Mouse (Mus musculus) liver, embryonic 15.5 days (tissue): ENCODE measurements around the gene Sergef. TPM values are rescaled to one million over a fixed set of nuclear protein-coding genes. Genes with fewer than 3 reads are reported as not detected.

ENCODE experiments used
- ATAC-seq: fragments of 200-750 bp; cut with Nextera tagmentation; 2 replicates; pipeline ENCODE4 v1.8.0; 2017; ENCODE audit warnings: moderate number of reproducible peaks, mild to moderate bottlenecking, moderate library complexity; ENCODE audit not compliant: insufficient read depth
- H3K27ac ChIP-seq: fragments of 300-500 bp; sonication (generic); replicated peaks from 2 replicates; pipeline ENCODE4 v1.5.1; 2015; ENCODE audit warnings: mild to moderate bottlenecking, inconsistent platforms
- H3K27me3 ChIP-seq: fragments of 300-500 bp; sonication (generic); 2 replicates; pipeline ENCODE4 v1.6.1; 2015; ENCODE audit warnings: mild to moderate bottlenecking, inconsistent platforms
- H3K36me3 ChIP-seq: fragments of 300-500 bp; sonication (generic); replicated peaks from 2 replicates; pipeline ENCODE4 v1.6.1; 2015; ENCODE audit warnings: moderate library complexity, mild to moderate bottlenecking, inconsistent platforms
- H3K4me1 ChIP-seq: fragments of 300-500 bp; sonication (generic); replicated peaks from 2 replicates; pipeline ENCODE4 v1.6.1; 2015; ENCODE audit warnings: inconsistent platforms
- H3K4me2 ChIP-seq: fragments of 300-500 bp; sonication (generic); 2 replicates; pipeline ENCODE4 v1.6.1; 2015; ENCODE audit warnings: moderate library complexity, mild to moderate bottlenecking, inconsistent platforms
- H3K4me3 ChIP-seq: fragments of 300-500 bp; sonication (generic); replicated peaks from 2 replicates; pipeline ENCODE4 v1.5.1; 2015; ENCODE audit warnings: mild to moderate bottlenecking, inconsistent platforms
- H3K9ac ChIP-seq: fragments of 300-500 bp; sonication (generic); 2 replicates; pipeline ENCODE4 v1.6.1; 2015; ENCODE audit warnings: moderate library complexity, mild to moderate bottlenecking, inconsistent platforms
- H3K9me3 ChIP-seq: fragments of 300-500 bp; sonication (generic); replicated peaks from 2 replicates; pipeline ENCODE4 v1.6.1; 2016; ENCODE audit warnings: inconsistent platforms
- WGBS: fragments of 180-500 bp; shearing (Covaris S2); methylation state at CpG from one replicate; pipeline ENCODE4 v1.1.7; 2015; ENCODE audit warnings: mixed read lengths; ENCODE audit not compliant: insufficient replicate concordance; 5-methylcytosine and 5-hydroxymethylcytosine counted together
- polyA plus RNA-seq: library from polyadenylated mRNA; unstranded; fragments of >200 nt; fragmentation: Nextera tagmentation; extraction: Ambion mirVana; gene quantifications from 2 replicates; pipeline ENCODE4 v1.2.1, GENCODE M21; 2015

Gene Sergef
- polyA plus RNA-seq, 1 experiment from 2014 or later: 5.2 TPM

DNA sequence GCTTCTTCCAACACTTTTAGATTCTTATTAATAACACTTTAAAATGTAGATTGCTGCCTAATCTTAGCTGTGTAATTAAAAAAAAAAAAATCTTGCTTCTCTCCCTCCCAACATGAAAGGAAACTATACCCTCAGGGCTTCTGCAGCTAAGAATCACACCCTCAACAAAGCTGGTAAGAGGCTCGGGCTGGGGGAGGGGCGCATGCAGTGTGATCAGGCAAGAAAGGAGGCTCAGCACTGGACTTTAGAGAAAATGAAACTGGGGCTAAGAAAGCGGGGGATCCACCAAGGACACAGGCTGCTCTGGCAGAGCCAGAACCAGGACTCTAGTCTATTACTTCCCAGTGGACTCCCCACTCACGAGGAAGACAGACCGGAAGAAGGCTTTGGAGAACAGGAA is 38.5 kb downstream of the Sergef start:
- no peaks in the 10 kb centered on the region for H3K9me3 ChIP-seq
- no peak overlapping the region for H3K4me2 ChIP-seq
- ATAC-seq: no peak
- H3K36me3 ChIP-seq: no peaks in the 10 kb centered on the region
- no peak overlapping the region for H3K27ac ChIP-seq
- H3K9ac ChIP-seq: no peak overlapping the region
- H3K27me3 ChIP-seq: no peaks in the 10 kb centered on the region
- WGBS: 52% methylated on average over 5 of the region's 5 CpGs
- no peaks in the 10 kb centered on the region for H3K4me1 ChIP-seq
- no peak overlapping the region for H3K4me3 ChIP-seq

- no peak overlapping the region for H3K4me3 ChIP-seq
- H3K27me3 ChIP-seq: no peaks in the 10 kb centered on the region
- H3K9me3 ChIP-seq: no peaks in the 10 kb centered on the region
- H3K9ac ChIP-seq: no peak overlapping the region
- ATAC-seq: no peak
- H3K4me2 ChIP-seq: no peak overlapping the region
- H3K27ac ChIP-seq: no peak overlapping the region
- 65% methylated on average over 2 of the region's 2 CpGs for WGBS
- H3K36me3 ChIP-seq: no peaks in the 10 kb centered on the region
- no peaks in the 10 kb centered on the region for H3K4me1 ChIP-seq
These were observed 42.6 kb downstream of the Sergef start for GRCm38 (mm10) chr7:46597006-46597405.

DNA sequence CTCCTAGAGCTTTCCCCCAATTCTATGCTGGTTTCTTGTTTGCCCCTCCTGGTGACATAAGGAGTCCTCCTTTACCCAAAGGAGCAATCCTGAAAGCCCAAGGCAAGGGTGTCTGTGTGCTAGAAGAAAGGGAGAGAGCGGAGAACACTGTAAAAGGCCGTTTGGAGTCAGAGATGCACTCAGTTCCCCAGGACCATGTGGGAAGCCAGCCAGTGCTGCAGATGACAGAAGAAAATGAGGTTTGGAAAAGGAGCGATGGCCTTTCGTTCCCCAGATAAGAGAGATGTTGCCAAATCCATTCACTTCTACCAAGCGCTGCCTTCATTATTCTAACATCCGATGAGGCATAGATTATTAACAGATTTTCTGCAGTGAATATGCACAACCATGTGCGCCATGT is 48.1 kb downstream of the Sergef start:
- ATAC-seq: no peak
- H3K9ac ChIP-seq: no peak overlapping the region
- no peak overlapping the region for H3K4me2 ChIP-seq
- H3K36me3 ChIP-seq: no peaks in the 10 kb centered on the region
- H3K4me1 ChIP-seq: no peaks in the 10 kb centered on the region; the same call in 1 of the 2 replicates
- H3K27me3 ChIP-seq: no peaks in the 10 kb centered on the region
- 80% methylated on average over 7 of the region's 7 CpGs for WGBS
- no peak overlapping the region for H3K4me3 ChIP-seq
- H3K9me3 ChIP-seq: no peaks in the 10 kb centered on the region
- H3K27ac ChIP-seq: no peak overlapping the region

DNA sequence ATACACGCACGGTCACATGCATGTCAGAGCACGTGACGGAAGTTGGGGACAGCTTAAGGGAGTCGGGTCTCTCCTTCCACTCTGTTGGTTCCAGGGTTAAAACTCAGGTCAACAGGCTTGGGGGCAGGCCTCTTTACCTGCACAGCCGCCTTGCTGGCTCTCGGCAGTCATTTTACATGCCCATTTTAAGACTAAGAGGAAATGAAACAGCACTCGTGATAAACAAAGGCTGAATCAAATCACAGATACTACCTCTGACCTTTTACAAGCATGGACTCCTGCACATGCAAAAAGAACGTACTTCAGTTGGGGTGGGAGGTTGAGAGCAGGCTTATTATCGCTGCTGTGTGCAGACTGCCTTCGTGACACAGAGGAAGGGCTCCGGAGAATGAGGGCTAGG is 50.4 kb downstream of the Sergef start:
- no peak overlapping the region for H3K27ac ChIP-seq
- H3K27me3 ChIP-seq: no peaks in the 10 kb centered on the region
- ATAC-seq: no peak
- H3K9me3 ChIP-seq: no peaks in the 10 kb centered on the region
- H3K4me1 ChIP-seq: no peaks in the 10 kb centered on the region; the same call in 1 of the 2 replicates
- no peaks in the 10 kb centered on the region for H3K36me3 ChIP-seq
- WGBS: 71% methylated on average over 12 of the region's 12 CpGs
- no peak overlapping the region for H3K4me2 ChIP-seq
- H3K9ac ChIP-seq: no peak overlapping the region
- no peak overlapping the region for H3K4me3 ChIP-seq

DNA sequence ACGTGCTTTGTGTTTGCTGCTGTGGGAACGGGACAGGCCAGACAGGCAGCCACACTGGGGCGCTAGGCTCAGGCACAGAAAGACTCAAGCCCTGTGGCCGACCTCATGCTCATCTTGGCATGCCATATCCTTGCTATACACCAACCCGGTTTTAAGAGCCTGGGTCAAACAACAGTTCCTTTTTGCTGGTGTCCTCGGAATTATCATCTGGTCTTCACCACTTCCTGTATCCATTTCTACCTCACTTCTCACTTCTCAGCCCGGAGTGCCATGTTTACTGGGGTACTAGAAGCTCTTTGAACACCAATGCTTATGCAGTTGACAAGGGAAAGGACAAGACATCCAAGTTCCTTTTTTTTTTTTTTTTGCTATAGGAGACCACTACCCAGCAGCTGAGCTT is 51.6 kb downstream of the Sergef start:
- no peaks in the 10 kb centered on the region; the same call in 1 of the 2 replicates for H3K4me1 ChIP-seq

GRCm38 (mm10) chr7:46587466-46587865 is 52.1 kb downstream of the Sergef start:
- Histone ChIP-seq H3K27ac (no peak overlapping the region), H3K36me3 (no peaks in the 10 kb centered on the region), H3K9ac (no peak overlapping the region), H3K9me3 (no peaks in the 10 kb centered on the region), H3K27me3 (no peaks in the 10 kb centered on the region), H3K4me2 (no peak overlapping the region), H3K4me3 (no peak overlapping the region), H3K4me1 (no peaks in the 10 kb centered on the region; the same call in 1 of the 2 replicates)
- WGBS: 24% methylated on average over 17 of the region's 17 CpGs
- ATAC-seq: no peak

More for the DNA sequence above, 51.6 kb downstream of the Sergef start:
- WGBS: 37% methylated on average over 7 of the region's 7 CpGs
- Histone ChIP-seq H3K4me2 (no peak overlapping the region), H3K4me3 (no peak overlapping the region), H3K27me3 (no peaks in the 10 kb centered on the region), H3K9me3 (no peaks in the 10 kb centered on the region), H3K9ac (no peak overlapping the region), H3K27ac (no peak overlapping the region), H3K36me3 (no peaks in the 10 kb centered on the region)
- ATAC-seq: no peak

GRCm38 (mm10) chr7:46586621-46587216 is 52.9 kb downstream of the Sergef start:
- 61% methylated on average over 10 of the region's 10 CpGs for WGBS
- Histone ChIP-seq H3K27ac (no peak overlapping the region), H3K4me1 (no peaks in the 10 kb centered on the region; the same call in 1 of the 2 replicates), H3K9ac (no peak overlapping the region), H3K9me3 (no peaks in the 10 kb centered on the region), H3K27me3 (no peaks in the 10 kb centered on the region), H3K36me3 (no peaks in the 10 kb centered on the region), H3K4me2 (no peak overlapping the region), H3K4me3 (no peak overlapping the region)
- no peak for ATAC-seq

GRCm38 (mm10) chr7:46582750-46583149 is 56.9 kb downstream of the Sergef start:
- no peak overlapping the region for H3K27ac ChIP-seq
- ATAC-seq: no peak
- no peaks in the 10 kb centered on the region for H3K9me3 ChIP-seq
- H3K9ac ChIP-seq: no peak overlapping the region
- H3K36me3 ChIP-seq: no peaks in the 10 kb centered on the region
- WGBS: 80% methylated on average over 6 of the region's 6 CpGs
- H3K4me3 ChIP-seq: no peak overlapping the region
- no peaks in the 10 kb centered on the region for H3K4me1 ChIP-seq
- H3K27me3 ChIP-seq: no peaks in the 10 kb centered on the region
- no peak overlapping the region for H3K4me2 ChIP-seq

DNA sequence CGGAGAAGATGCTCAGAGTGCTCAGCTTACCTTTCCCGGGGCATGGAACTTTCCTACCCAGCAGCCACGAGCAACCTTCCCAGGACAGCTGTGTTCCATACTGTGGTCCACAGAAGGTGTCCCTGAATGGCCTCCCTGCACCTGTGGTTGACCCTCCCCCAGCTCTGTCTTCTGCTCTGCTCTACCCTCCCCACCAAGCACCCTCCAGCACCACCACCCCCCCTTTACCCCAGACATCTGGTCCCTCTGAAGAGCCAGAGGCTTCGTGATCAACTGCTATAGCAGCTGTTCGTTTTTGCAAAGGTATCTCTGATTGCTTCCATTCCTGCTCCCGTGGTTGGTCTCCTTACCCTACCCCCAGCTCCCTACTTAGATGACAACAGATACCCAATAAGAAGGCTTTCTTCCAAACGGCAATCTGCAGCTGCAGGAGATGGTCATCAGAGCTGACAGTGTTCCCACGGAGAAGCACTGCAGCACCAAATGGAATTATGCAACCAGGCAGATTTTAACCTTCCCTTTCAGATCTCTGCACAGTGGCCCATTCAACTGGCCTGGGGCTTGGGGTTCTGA is 58.2 kb downstream of the Sergef start:
- Histone ChIP-seq H3K27ac (no peak overlapping the region), H3K4me1 (no peaks in the 10 kb centered on the region), H3K9ac (no peak overlapping the region), H3K9me3 (no peaks in the 10 kb centered on the region), H3K4me3 (no peak overlapping the region), H3K36me3 (no peaks in the 10 kb centered on the region), H3K4me2 (no peak overlapping the region), H3K27me3 (no peaks in the 10 kb centered on the region)
- ATAC-seq: no peak
- WGBS: 55% methylated on average over 8 of the region's 8 CpGs

- no peak for ATAC-seq
- no peak overlapping the region for H3K27ac ChIP-seq
- 73% methylated on average over 5 of the region's 5 CpGs for WGBS
- no peaks in the 10 kb centered on the region for H3K9me3 ChIP-seq
- no peaks in the 10 kb centered on the region for H3K27me3 ChIP-seq
- no peaks in the 10 kb centered on the region for H3K4me1 ChIP-seq
- no peak overlapping the region for H3K4me2 ChIP-seq
- no peak overlapping the region for H3K9ac ChIP-seq
- H3K4me3 ChIP-seq: no peak overlapping the region
- no peaks in the 10 kb centered on the region for H3K36me3 ChIP-seq
These were observed 61.5 kb downstream of the Sergef start for GRCm38 (mm10) chr7:46578091-46578490.

DNA sequence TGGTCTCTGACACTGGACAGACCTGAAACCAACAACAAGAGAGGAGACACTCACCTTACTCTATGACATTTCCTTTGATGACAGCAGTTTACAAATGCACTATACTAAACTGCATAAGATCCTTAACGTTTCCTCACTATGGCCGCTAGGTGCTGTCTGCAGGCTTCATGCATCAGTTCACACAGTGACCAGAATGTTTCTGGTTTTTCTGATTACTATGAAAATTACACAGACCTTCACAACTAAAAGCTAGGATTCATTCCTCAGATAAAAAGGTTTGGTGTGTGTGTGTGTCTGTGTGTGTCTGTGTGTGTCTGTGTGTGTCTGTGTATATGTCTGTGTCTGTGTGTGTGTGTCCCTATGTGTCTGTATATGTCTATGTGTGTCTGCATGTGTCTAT is 63.7 kb downstream of the Sergef start:
- WGBS: 76% methylated on average over 2 of the region's 2 CpGs
- H3K4me2 ChIP-seq: no peak overlapping the region
- H3K4me3 ChIP-seq: no peak overlapping the region
- no peaks in the 10 kb centered on the region for H3K4me1 ChIP-seq
- H3K27me3 ChIP-seq: no peaks in the 10 kb centered on the region
- no peaks in the 10 kb centered on the region for H3K36me3 ChIP-seq
- ATAC-seq: no peak
- no peak overlapping the region for H3K9ac ChIP-seq
- H3K27ac ChIP-seq: no peak overlapping the region
- no peaks in the 10 kb centered on the region for H3K9me3 ChIP-seq
